Mouse (Mus musculus) brain, embryonic 14.5 days (tissue): ENCODE results near the gene Scmh1. TPM values are rescaled to one million over a fixed set of nuclear protein-coding genes. Genes with fewer than 3 reads are reported as not detected.

Experiments
- DNase-seq: peaks from one replicate; pipeline ENCODE4 v3.0.0-alpha.2; 2011; ENCODE audit warnings: low read depth
- CTCF ChIP-seq: fragments of 200-500 bp; IDR thresholded peaks from 2 replicates; pipeline ENCODE4 v1.5.1; 2012; ENCODE audit warnings: inconsistent platforms, mild to moderate bottlenecking, moderate library complexity, borderline replicate concordance; ENCODE audit not compliant: insufficient read depth, insufficient read length; ENCODE audit errors: extremely low read depth
- POLR2A ChIP-seq: fragments of 200-500 bp; IDR thresholded peaks from 2 replicates; pipeline ENCODE4 v1.6.1; 2012; ENCODE audit warnings: mild to moderate bottlenecking, inconsistent platforms, borderline replicate concordance; ENCODE audit not compliant: poor library complexity, insufficient read depth, insufficient read length, severe bottlenecking; ENCODE audit errors: extremely low read depth
- polyA plus RNA-seq: library from polyadenylated mRNA; depleted of rRNA; stranded (reverse); fragments of >200 nt; gene quantifications from 2 replicates; pipeline ENCODE4 v1.2.3, GENCODE M21; 2012

Gene Scmh1
- polyA plus RNA-seq, 1 experiment = 123 TPM

GRCm38 (mm10) chr4:120420193-120420592, 15.1 kb downstream of the Scmh1 start:
- no peak for TF ChIP-seq CTCF
- TF ChIP-seq POLR2A = no peak
- no peak for DNase-seq

- DNase-seq = no peak
- TF ChIP-seq CTCF (no peak), POLR2A (no peak)
Measured at GRCm38 (mm10) chr4:120420685-120421084, 15.6 kb downstream of the Scmh1 start.

GRCm38 (mm10) chr4:120430601-120431000, 25.5 kb downstream of the Scmh1 start:
- peak; percentile 19 for DNase-seq

GRCm38 (mm10) chr4:120432599-120433373, 27.7 kb downstream of the Scmh1 start:
- DNase-seq = peak; percentile 5
- TF ChIP-seq CTCF (no peak), POLR2A (no peak)

More at GRCm38 (mm10) chr4:120430601-120431000, 25.5 kb downstream of the Scmh1 start:
- TF ChIP-seq POLR2A (no peak), CTCF (no peak)

- DNase-seq = peak; percentile 1
- no peak for TF ChIP-seq POLR2A
- no peak for TF ChIP-seq CTCF
Measured at GRCm38 (mm10) chr4:120461741-120462140, 56.7 kb downstream of the Scmh1 start.

GRCm38 (mm10) chr4:120472946-120473345, 67.9 kb downstream of the Scmh1 start:
- DNase-seq = no peak
- TF ChIP-seq CTCF (no peak), POLR2A (no peak)

- DNase-seq = no peak
- TF ChIP-seq CTCF (no peak), POLR2A (no peak)
Measured at GRCm38 (mm10) chr4:120487707-120488106, 82.6 kb downstream of the Scmh1 start.

GRCm38 (mm10) chr4:120506955-120507354, 101.9 kb downstream of the Scmh1 start:
- no peak for TF ChIP-seq POLR2A
- TF ChIP-seq CTCF = no peak
- no peak for DNase-seq

- no peak for DNase-seq
- TF ChIP-seq POLR2A (no peak), CTCF (no peak)
Measured at GRCm38 (mm10) chr4:120511203-120511602, 106.1 kb downstream of the Scmh1 start.

- TF ChIP-seq POLR2A (no peak), CTCF (no peak)
- DNase-seq = no peak
Measured at GRCm38 (mm10) chr4:120514366-120514765, 109.3 kb downstream of the Scmh1 start.

- no peak for DNase-seq
- TF ChIP-seq CTCF = no peak
- no peak for TF ChIP-seq POLR2A
Measured at GRCm38 (mm10) chr4:120516491-120516890, 111.4 kb downstream of the Scmh1 start.

GRCm38 (mm10) chr4:120516907-120517306, 111.8 kb downstream of the Scmh1 start:
- DNase-seq = no peak
- no peak for TF ChIP-seq CTCF
- no peak for TF ChIP-seq POLR2A
